ENCODE assay signal across 9 mouse cellular contexts in the genomic region with DNA sequence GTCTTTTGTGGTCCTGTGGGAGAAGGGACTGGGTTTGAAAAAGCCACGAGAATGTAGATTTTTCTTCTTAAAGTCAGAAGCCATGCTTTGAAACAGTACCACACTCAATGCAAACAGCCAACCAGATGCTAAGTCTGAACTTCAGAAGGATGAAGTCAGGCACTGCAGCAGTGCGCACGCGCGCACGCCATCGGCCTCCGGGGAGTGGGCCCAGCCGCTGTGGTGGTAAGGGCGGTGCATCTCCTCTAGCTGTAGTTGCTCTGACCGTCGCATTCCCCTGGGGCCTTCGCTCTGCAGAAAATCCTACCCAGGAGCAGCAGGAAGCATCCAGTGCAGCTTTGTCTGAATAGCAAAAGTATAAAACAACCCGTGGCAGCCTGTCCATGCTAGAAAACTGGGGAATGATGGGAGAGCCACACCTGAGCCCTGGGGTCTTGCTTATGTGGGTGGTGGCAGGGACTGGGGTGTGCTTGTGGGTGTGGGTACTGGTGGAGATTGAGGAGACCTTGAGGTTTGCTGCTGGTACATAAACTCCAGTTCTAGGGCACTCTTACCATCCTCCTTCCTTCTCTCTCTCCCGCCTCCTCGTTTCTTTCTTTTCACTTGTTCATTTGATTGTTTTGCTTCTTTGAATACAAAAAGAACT. TPM values are rescaled to one million over a fixed set of nuclear protein-coding genes. Genes with fewer than 3 reads are reported as not detected.
DNase-seq lines count a peak whose midpoint lies in the region; ATAC-seq and TF ChIP-seq lines count a peak whose summit lies in the region.
"Had no signal": no experiment of that assay in that cellular context is flagged by ENCODE, and none has a peak within 500 bp of the region (broad histone marks: within the 10 kb centered on the region; RNA-seq: fewer than 3 reads in every experiment).

No protein-coding gene starts in this region.

- in situ Hi-C loops in CH12.LX (cut with MboI; ENCODE audit: low pct_ligation_motif_present, low pct_unique_long_range_greater_than_20kb, low sequenced_read_pairs) = no loop called here

- peak; percentile 89 for ATAC-seq in frontal cortex, adult (ENCODE audit: low TSS enrichment)
- ATAC-seq in forebrain, embryonic 14.5 days = peak; percentile 84
- ATAC-seq in midbrain, embryonic 12.5 days (ENCODE audit: low FRiP score, low read depth) = peak; percentile 88
- no peak for ATAC-seq in activated CD4-positive, CD25-positive, alpha-beta regulatory T cell, adult 4 months

- no peaks in the 10 kb centered on the region for H3K9me3 ChIP-seq in CH12.LX (replicated peaks; ENCODE audit: low read length)
- no peaks in the 10 kb centered on the region for H3K9me3 ChIP-seq in forebrain, embryonic 14.5 days (replicated peaks; ENCODE audit: control insufficient read depth, low read length)
- no peaks in the 10 kb centered on the region for H3K9me3 ChIP-seq in midbrain, embryonic 12.5 days

- no peak for TF ChIP-seq CTCF in CH12.LX (conservative IDR thresholded peaks at IDR 0.05 in 1 of 2, IDR thresholded peaks at IDR 0.05 in 1 of 2; ENCODE audit: low read depth in 2 of 2, low read length in 2 of 2)

- H3K4me2 ChIP-seq in CH12.LX (ENCODE audit: insufficient read depth, low read depth, poor library complexity, severe bottlenecking) = peak overlapping the region; percentile 31; the same call in 1 of the 2 replicates
- H3K4me2 ChIP-seq in forebrain, embryonic 14.5 days (ENCODE audit: low read length) = peak overlapping the region; percentile 42
- peak overlapping the region; percentile 41 for H3K4me2 ChIP-seq in midbrain, embryonic 12.5 days (replicated peaks)

- TF ChIP-seq EP300 in CH12.LX (IDR thresholded peaks at IDR 0.05; ENCODE audit: low read length) = no peak

- no peaks in the 10 kb centered on the region; a peak in 1 of 4 replicates for H3K4me1 ChIP-seq in CH12.LX (ENCODE audit: control insufficient read depth in 1 of 2, insufficient read depth in 2 of 2)
- peaks cover 8% of the 10 kb centered on the region; the same call in 1 of the 2 replicates for H3K4me1 ChIP-seq in forebrain, embryonic 14.5 days (ENCODE audit: control insufficient read depth, insufficient read depth, low read length)
- peaks cover 10% of the 10 kb centered on the region; the same call in 1 of the 2 replicates for H3K4me1 ChIP-seq in midbrain, embryonic 12.5 days

- no peaks in the 10 kb centered on the region for H3K79me2 ChIP-seq in CH12.LX (replicated peaks; ENCODE audit: control insufficient read depth, extremely low read depth, insufficient read depth, poor library complexity, severe bottlenecking)

- H3K27me3 ChIP-seq in CH12.LX (replicated peaks) = peaks cover 66% of the 10 kb centered on the region
- no peaks in the 10 kb centered on the region for H3K27me3 ChIP-seq in forebrain, embryonic 14.5 days (replicated peaks; ENCODE audit: control insufficient read depth, insufficient read depth, low read length)
- no peaks in the 10 kb centered on the region for H3K27me3 ChIP-seq in midbrain, embryonic 12.5 days

- no peak for TF ChIP-seq RAD21 in CH12.LX (IDR thresholded peaks at IDR 0.05; ENCODE audit: low read depth, low read length)

- TF ChIP-seq POLR2A in CH12.LX (IDR thresholded peaks at IDR 0.05; ENCODE audit: low read depth, low read length) = no peak

- H3K9ac ChIP-seq in CH12.LX (ENCODE audit: insufficient read depth, low read depth) = no peak overlapping the region
- peak overlapping the region; percentile 21 for H3K9ac ChIP-seq in forebrain, embryonic 14.5 days (ENCODE audit: low read length)
- H3K9ac ChIP-seq in midbrain, embryonic 12.5 days (replicated peaks) = no peak overlapping the region

- H3K36me3 ChIP-seq in CH12.LX (replicated peaks in 1 of 2; ENCODE audit: control insufficient read depth in 1 of 2, insufficient read depth in 1 of 2, low read length in 1 of 2) = no peaks in the 10 kb centered on the region
- H3K36me3 ChIP-seq in forebrain, embryonic 14.5 days (ENCODE audit: control insufficient read depth, insufficient read depth, low read length) = no peaks in the 10 kb centered on the region
- no peaks in the 10 kb centered on the region for H3K36me3 ChIP-seq in midbrain, embryonic 12.5 days

- no peak overlapping the region for H3K4me3 ChIP-seq in CH12.LX (replicated peaks in 1 of 3; ENCODE audit: low read depth in 2 of 3, low read length in 2 of 3, poor library complexity in 1 of 3)
- no peak overlapping the region for H3K4me3 ChIP-seq in forebrain, embryonic 14.5 days (ENCODE audit: low read depth, low read length)
- H3K4me3 ChIP-seq in midbrain, embryonic 12.5 days = peak overlapping the region; percentile 10; the same call in 1 of the 2 replicates

- DNase-seq in frontal cortex, postnatal 14 days (ENCODE audit: low spot score in 2 of 2) = no peak
- DNase-seq in CH12.LX (ENCODE audit: extremely low read depth) = peak; percentile 37
- peak; percentile 80 for DNase-seq in forebrain, embryonic 14.5 days (ENCODE audit: low spot score)
- DNase-seq in cerebellum, adult 11-12 months = no peak
- DNase-seq in thymus, postnatal 36 days = no peak

- dilution Hi-C loops in CH12.LX (cut with MboI; ENCODE audit: extremely low pct_ligation_motif_present, extremely low pct_unique_long_range_greater_than_20kb, low sequenced_read_pairs) = no loop called here

- 21% methylated on average over 16 of the region's 16 CpGs for WGBS in forebrain, embryonic 14.5 days
- WGBS in midbrain, embryonic 12.5 days = 22% methylated on average over 16 of the region's 16 CpGs

- H3K27ac ChIP-seq in CH12.LX (ENCODE audit: insufficient read depth, low read depth) = no peak overlapping the region
- 0 out of 2 replicates have a peak overlapping the region, but pooled peaks have one; percentile 6 for H3K27ac ChIP-seq in forebrain, embryonic 14.5 days (ENCODE audit: low read depth, low read length)
- H3K27ac ChIP-seq in midbrain, embryonic 12.5 days (replicated peaks) = peak overlapping the region; percentile 65

TF ChIP-seq in CH12.LX, 34 proteins besides CTCF, POLR2A, EP300 and RAD21:
- TF ChIP-seq KAT2A (IDR thresholded peaks at IDR 0.05; ENCODE audit: insufficient replicate concordance, low read length) (no peak), NRF1 (IDR thresholded peaks at IDR 0.05; ENCODE audit: low read depth, low read length) (peak; percentile 84)
TF ChIP-seq in CH12.LX: peak in this region for 1.

RNA-seq across cellular contexts. Expression of a gene that starts 56.6 kb away (rescaled TPM):
- 0.21 and 0.38 TPM in 2 replicates for total RNA-seq in CH12.LX (2012; rRNA removed)
- total RNA-seq in CH12.LX (2014; rRNA removed) = 0.24 and 0.75 TPM in 2 replicates
- polyA plus RNA-seq in CH12.LX (2012; ENCODE audit: insufficient read length, low read depth) = not detected in 2 replicates
- 56.4 and 66.7 TPM in 2 replicates for polyA plus RNA-seq in forebrain, embryonic 14.5 days (2014; fragmentation: Nextera tagmentation; extraction: Ambion mirVana)
- 19.1 and 20.0 TPM in 2 replicates for polyA plus RNA-seq in midbrain, embryonic 12.5 days (2016; fragmentation: Nextera tagmentation; extraction: Ambion mirVana)
- 1 to 10 TPM in 1 of 2 experiments, under 1 TPM in 1; 0.38 to 1.1 TPM for polyA plus RNA-seq in activated CD4-positive, CD25-positive, alpha-beta regulatory T cell, adult 4 months (2017; shearing (Covaris generic))
- polyA plus RNA-seq: C2C12 had no signal

Comparison
In these comparisons a context has a peak if more than half of its experiments do, and no peak if none do; other contexts are left out.
1. DNase-seq: peak in CH12.LX (single experiment) and forebrain, embryonic 14.5 days (single experiment); none in frontal cortex, postnatal 14 days (0 of 2), cerebellum, adult 11-12 months (single experiment) and thymus, postnatal 36 days (0 of 2).
2. Peak in every context shown above with its lines, with median percentiles within 50 percentile points of each other: H3K4me2 ChIP-seq.